Mouse (Mus musculus): ENCODE data around the gene Zar1l.

- no peak for TF ChIP-seq POLR2A (IDR thresholded peaks at IDR 0.05; ENCODE audit: low read depth, low read length)
- TF ChIP-seq CTCF (IDR thresholded peaks at IDR 0.05; ENCODE audit: extremely low read depth, insufficient read depth, insufficient read length, insufficient replicate concordance), result no peak
Measured at GRCm38 (mm10) chr5:150510451-150511225, 7.3 kb downstream of the Zar1l start.

Data from spleen, adult 2 months (tissue).